Comparison of ENCODE assay signal across 9 mouse cellular contexts in the genomic region with DNA sequence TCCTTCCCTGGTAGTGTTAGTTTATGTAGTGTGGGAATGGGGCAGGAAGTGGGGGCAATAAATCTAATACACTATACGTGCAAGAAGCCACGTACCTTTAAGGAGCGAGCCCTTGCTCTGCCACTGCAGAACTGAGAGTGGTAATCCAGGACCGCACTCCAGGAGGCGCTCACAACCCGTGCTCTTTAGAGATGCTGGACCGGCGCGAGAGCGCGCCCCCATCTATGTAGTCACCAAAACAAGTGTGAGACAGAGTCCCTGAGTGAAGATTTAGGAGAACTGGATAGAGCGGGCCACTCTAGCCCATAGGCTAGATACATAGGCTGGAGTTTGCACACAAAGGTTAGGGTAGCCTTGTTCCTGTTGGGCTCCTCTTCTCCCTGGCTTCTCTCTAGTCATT. TPM values are rescaled to one million over a fixed set of nuclear protein-coding genes. Genes with fewer than 3 reads are reported as not detected.
DNase-seq lines count a peak whose midpoint lies in the region; ATAC-seq lines count a peak whose summit lies in the region.
"Had no signal": no experiment of that assay in that cellular context is flagged by ENCODE, and none has a peak within 500 bp of the region (broad histone marks: within the 10 kb centered on the region; RNA-seq: fewer than 3 reads in every experiment).

No protein-coding gene starts in this region.

- intact Hi-C loops in left cerebral cortex, postnatal 36 days (cut with DNase I) = no loop called here

- H3K27ac ChIP-seq in forebrain, embryonic 11.5 days (ENCODE audit: low read depth, low read length) = no peak overlapping the region
- H3K27ac ChIP-seq in forebrain, embryonic 13.5 days = no peak overlapping the region

- no peaks in the 10 kb centered on the region for H3K9me3 ChIP-seq in forebrain, embryonic 11.5 days (ENCODE audit: control insufficient read depth, low read length)
- no peaks in the 10 kb centered on the region for H3K9me3 ChIP-seq in forebrain, embryonic 13.5 days (replicated peaks)
- H3K9me3 ChIP-seq: G1E had no signal

- peaks cover 4% of the 10 kb centered on the region; the same call in 1 of the 2 replicates for H3K4me1 ChIP-seq in forebrain, embryonic 11.5 days (replicated peaks; ENCODE audit: control insufficient read depth, insufficient read depth, low read length)
- peaks cover 24% of the 10 kb centered on the region for H3K4me1 ChIP-seq in forebrain, embryonic 13.5 days

- H3K36me3 ChIP-seq in forebrain, embryonic 11.5 days (ENCODE audit: control insufficient read depth, insufficient read depth, low read length) = no peaks in the 10 kb centered on the region
- peaks cover under 1% of the 10 kb centered on the region for H3K36me3 ChIP-seq in forebrain, embryonic 13.5 days (ENCODE audit: poor library complexity, severe bottlenecking)

- no peaks in the 10 kb centered on the region for H3K27me3 ChIP-seq in forebrain, embryonic 11.5 days (ENCODE audit: control insufficient read depth, insufficient read depth, low read length)
- H3K27me3 ChIP-seq in forebrain, embryonic 13.5 days = no peaks in the 10 kb centered on the region

- 6% methylated on average over 12 of the region's 12 CpGs for WGBS in forebrain, embryonic 11.5 days
- WGBS in forebrain, embryonic 13.5 days = 7% methylated on average over 12 of the region's 12 CpGs

- no peak overlapping the region for H3K9ac ChIP-seq in forebrain, embryonic 11.5 days (ENCODE audit: low read length)
- H3K9ac ChIP-seq in forebrain, embryonic 13.5 days = no peak overlapping the region

- ATAC-seq in forebrain, embryonic 11.5 days (replicated peaks; ENCODE audit: low FRiP score) = peak; percentile 33; the same call in 1 of the 2 replicates
- no peak for ATAC-seq in forebrain, embryonic 13.5 days

- peak; percentile 89 for DNase-seq in forebrain, embryonic 11.5 days (ENCODE audit: low spot score)
- DNase-seq in cerebellum, postnatal 10 days = peak; percentile 87 to 88
- peak; percentile 65 to 71 for DNase-seq in gastrocnemius, adult 8-10 months (ENCODE audit: low spot score in 2 of 2)
- DNase-seq in kidney, adult 11 months = peak; percentile 81
- DNase-seq in left cerebral cortex, postnatal 36 days (ENCODE audit: low spot score in 2 of 2) = peak; percentile 67 to 76
- DNase-seq in monocyte, adult 2 months (ENCODE audit: low read depth in 1 of 2, low spot score in 2 of 2) = peak; percentile 44 to 79
- DNase-seq in spleen, postnatal 36 days (ENCODE audit: low spot score in 2 of 2) = peak; percentile 84 to 87

- no peak overlapping the region for H3K4me2 ChIP-seq in forebrain, embryonic 11.5 days (ENCODE audit: low read depth, low read length, severe bottlenecking)
- no peak overlapping the region for H3K4me2 ChIP-seq in forebrain, embryonic 13.5 days

- H3K4me3 ChIP-seq in forebrain, embryonic 11.5 days (ENCODE audit: low read depth, low read length) = no peak overlapping the region
- H3K4me3 ChIP-seq in forebrain, embryonic 13.5 days = no peak overlapping the region

RNA-seq across cellular contexts. Expression of a gene that starts 2.7 kb away (rescaled TPM):
- 167 and 174 TPM in 2 replicates for polyA plus RNA-seq in forebrain, embryonic 11.5 days (2014; fragmentation: Nextera tagmentation; extraction: Ambion mirVana)
- 165 and 176 TPM in 2 replicates for polyA plus RNA-seq in forebrain, embryonic 13.5 days (2015; fragmentation: Nextera tagmentation; extraction: Ambion mirVana)
- 10 to 100 TPM; 48.7 to 63.8 (median 54.3) TPM for total RNA-seq in gastrocnemius, adult 8-10 months (2022)
- 100 to 1,000 TPM; 354 to 411 TPM for total RNA-seq in left cerebral cortex, postnatal 36 days (2021)

RNA-seq across cellular contexts. Expression of a gene that starts 11.8 kb away (rescaled TPM):
- polyA plus RNA-seq in forebrain, embryonic 11.5 days (2014; fragmentation: Nextera tagmentation; extraction: Ambion mirVana) = 22.0 and 28.7 TPM in 2 replicates
- 34.3 and 40.1 TPM in 2 replicates for polyA plus RNA-seq in forebrain, embryonic 13.5 days (2015; fragmentation: Nextera tagmentation; extraction: Ambion mirVana)
- total RNA-seq in gastrocnemius, adult 8-10 months (2022) = not detected
- total RNA-seq in left cerebral cortex, postnatal 36 days (2021) = 10 to 100 TPM; 11.4 to 16.2 TPM
- total RNA-seq: G1E had no signal
- polyA plus RNA-seq: G1E had no signal

RNA-seq across cellular contexts. Expression of a gene that starts 16.2 kb away (rescaled TPM):
- polyA plus RNA-seq in forebrain, embryonic 11.5 days (2014; fragmentation: Nextera tagmentation; extraction: Ambion mirVana) = 541 and 559 TPM in 2 replicates
- polyA plus RNA-seq in forebrain, embryonic 13.5 days (2015; fragmentation: Nextera tagmentation; extraction: Ambion mirVana) = 605 and 611 TPM in 2 replicates
- total RNA-seq in gastrocnemius, adult 8-10 months (2022) = 100 to 1,000 TPM; 152 to 180 (median 170) TPM
- 100 to 1,000 TPM; 420 to 743 TPM for total RNA-seq in left cerebral cortex, postnatal 36 days (2021)

RNA-seq across cellular contexts. Expression of a gene that starts 28.5 kb away (rescaled TPM):
- 2.2 and 2.6 TPM in 2 replicates for polyA plus RNA-seq in forebrain, embryonic 11.5 days (2014; fragmentation: Nextera tagmentation; extraction: Ambion mirVana)
- 0.24 and 0.37 TPM in 2 replicates for polyA plus RNA-seq in forebrain, embryonic 13.5 days (2015; fragmentation: Nextera tagmentation; extraction: Ambion mirVana)
- total RNA-seq in gastrocnemius, adult 8-10 months (2022) = not detected
- under 1 TPM; 0.48 to 0.81 TPM for total RNA-seq in left cerebral cortex, postnatal 36 days (2021)

RNA-seq across cellular contexts. Expression of a gene that starts 33.4 kb away (rescaled TPM):
- polyA plus RNA-seq in forebrain, embryonic 11.5 days (2014; fragmentation: Nextera tagmentation; extraction: Ambion mirVana) = 26.5 and 28.8 TPM in 2 replicates
- 29.8 and 32.7 TPM in 2 replicates for polyA plus RNA-seq in forebrain, embryonic 13.5 days (2015; fragmentation: Nextera tagmentation; extraction: Ambion mirVana)
- 1 to 10 TPM; 1.5 to 2.5 (median 1.9) TPM for total RNA-seq in gastrocnemius, adult 8-10 months (2022)
- total RNA-seq in left cerebral cortex, postnatal 36 days (2021) = 10 to 100 TPM; 58.7 to 62.9 TPM

Comparison
In these comparisons a context has a peak if more than half of its experiments do, and no peak if none do; other contexts are left out.
1. RNA of a gene that starts 2.7 kb away (total RNA-seq): 354 to 411 TPM in left cerebral cortex, postnatal 36 days; 48.7 to 63.8 TPM in gastrocnemius, adult 8-10 months; every median in the first group is over 4 times any median in the second.
2. RNA of a gene that starts 11.8 kb away (total RNA-seq): 11.4 to 16.2 TPM in left cerebral cortex, postnatal 36 days; not detected in gastrocnemius, adult 8-10 months; every median in the first group is over 4 times any median in the second.
3. Peak in every context shown above with its lines, with median percentiles within 50 percentile points of each other: DNase-seq.